Mouse (Mus musculus) cerebellum, postnatal 36 days (tissue): ENCODE measurements around the gene Mast1.
A peak's percentile ranks its signal among the peaks of the same experiment; 100 is the strongest.

Source experiments
- DNase-seq, 2 experiments: peaks; one replicate each; pipeline ENCODE4 v3.0.0; 2021 to 2022; ENCODE audit warnings: mixed read lengths in 2 of 2

Mast1 gene

DNA sequence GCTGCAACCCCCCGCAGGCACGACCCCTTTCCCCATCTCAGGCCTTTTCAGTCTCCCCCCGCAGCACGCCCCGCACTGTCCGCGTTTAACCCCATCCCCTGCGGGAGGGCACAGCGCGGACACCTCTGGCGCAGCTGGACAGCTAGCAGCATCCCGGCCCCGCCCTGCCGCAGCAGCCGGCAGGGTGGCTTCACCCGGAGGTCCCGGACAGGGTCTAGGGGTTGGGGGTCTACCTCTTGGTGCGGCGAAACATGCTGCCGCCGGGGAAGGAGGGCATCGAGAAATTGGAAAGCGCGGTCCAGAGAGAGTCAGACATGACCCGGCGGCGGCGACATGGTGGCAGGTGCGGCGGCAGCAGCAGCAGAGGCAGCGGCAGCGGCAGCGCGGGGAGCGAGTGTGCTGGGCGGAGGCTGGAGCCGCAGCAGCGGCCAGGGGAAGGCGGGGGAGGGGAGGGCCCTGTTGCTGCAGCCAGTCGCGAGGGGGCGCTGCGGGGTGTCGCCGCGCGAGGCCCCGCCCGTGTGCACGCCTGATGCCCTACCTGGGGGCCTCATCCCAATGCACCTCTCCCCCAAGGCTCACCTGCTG is at the start of gene Mast1:
Gene Mast1, minus strand, starts transcription at position 398 of the 585 bp plus-strand sequence.
- DNase-seq: peak; percentile 82 to 92

DNA sequence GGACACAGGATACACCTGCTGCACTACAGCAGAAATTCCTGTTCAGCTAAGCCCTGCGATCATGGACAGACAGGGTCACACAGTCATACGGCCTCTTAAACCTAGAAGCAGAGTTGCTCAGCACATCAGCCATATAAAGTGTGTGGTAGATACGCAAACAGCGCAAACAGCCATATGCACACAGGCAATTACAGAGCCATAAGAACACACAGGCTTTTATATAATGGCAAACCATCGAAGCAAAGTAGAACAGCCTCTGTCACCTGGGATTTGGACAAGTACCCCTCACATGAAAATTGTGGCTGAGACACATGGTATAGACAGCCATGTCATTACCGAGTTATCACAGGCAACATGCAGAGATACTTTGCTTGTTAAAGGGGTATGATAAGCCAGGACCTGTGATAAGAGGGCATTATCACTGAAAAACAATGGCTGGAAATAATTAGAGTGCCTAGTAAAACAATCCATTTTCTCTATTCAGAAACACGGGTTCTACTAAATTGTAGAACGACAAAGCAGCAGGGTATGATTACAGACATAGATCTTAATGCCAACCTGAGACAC is 49.3 kb upstream of the Mast1 start:
- no peak for DNase-seq

DNA sequence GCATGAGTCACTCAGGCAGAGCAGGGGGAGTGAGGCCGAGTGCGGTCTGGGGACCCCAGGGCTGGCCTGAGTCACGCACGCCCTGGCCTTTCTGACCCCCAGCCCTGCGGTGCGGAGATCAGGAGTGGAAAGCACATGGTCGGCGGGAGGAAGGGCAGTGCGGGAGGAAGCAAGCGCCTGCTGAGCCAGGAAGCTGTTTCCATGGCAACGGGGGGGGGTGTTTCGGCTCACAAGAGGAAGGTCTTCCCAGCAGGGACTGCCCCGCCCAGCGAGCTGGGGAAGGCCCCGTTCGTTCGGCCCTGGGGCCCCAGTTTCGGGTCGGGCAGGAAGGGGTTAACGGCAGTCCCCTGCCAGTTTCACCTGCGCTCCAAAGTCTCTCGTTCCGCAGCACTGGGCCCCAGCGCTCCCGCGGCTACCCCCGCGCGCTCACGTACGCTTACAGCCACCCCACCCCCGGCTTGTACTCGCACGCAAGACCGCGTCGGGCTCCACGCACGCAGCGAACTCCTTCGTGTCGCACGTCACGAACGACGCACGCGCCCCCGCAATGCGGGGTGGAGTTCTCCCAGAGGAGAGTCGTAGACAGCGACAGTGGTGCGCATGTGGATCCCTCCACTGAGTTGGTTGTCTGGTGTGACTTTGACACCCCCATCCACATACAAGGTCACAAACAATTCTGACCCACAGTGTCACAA is 48.7 kb upstream of the Mast1 start:
- peak; percentile 86 to 91 for DNase-seq

DNA sequence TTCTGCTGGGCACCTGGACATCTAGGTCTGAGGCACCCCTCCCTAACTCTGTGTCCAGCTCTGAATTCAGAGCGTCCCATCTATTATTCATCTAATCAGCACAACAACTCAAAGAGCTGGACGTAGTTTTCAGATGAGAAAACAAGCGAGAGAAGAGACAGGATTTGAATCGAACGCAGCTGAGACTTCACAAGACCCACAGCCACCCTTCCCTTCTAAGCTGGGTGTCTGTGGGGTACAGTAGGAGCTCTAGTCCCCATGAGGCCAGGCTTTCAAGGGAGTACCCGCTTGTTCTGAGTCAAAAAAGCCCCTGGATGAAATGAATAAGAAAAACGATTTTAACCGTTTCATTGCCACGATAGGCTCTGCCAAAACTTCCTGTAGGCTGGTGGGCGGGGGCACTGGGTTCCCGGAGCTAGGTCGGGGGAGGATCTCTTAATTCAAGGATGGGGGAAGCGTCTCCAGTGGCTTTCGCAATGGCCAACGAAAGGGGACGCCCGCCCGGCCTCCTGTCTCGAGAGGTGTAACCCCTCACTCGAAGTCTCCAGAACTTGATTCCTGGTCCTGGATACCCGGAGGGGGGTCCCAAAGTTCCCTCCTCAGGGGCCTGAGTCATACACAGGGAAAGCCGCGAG is 48.0 kb upstream of the Mast1 start:
- no peak for DNase-seq

DNA sequence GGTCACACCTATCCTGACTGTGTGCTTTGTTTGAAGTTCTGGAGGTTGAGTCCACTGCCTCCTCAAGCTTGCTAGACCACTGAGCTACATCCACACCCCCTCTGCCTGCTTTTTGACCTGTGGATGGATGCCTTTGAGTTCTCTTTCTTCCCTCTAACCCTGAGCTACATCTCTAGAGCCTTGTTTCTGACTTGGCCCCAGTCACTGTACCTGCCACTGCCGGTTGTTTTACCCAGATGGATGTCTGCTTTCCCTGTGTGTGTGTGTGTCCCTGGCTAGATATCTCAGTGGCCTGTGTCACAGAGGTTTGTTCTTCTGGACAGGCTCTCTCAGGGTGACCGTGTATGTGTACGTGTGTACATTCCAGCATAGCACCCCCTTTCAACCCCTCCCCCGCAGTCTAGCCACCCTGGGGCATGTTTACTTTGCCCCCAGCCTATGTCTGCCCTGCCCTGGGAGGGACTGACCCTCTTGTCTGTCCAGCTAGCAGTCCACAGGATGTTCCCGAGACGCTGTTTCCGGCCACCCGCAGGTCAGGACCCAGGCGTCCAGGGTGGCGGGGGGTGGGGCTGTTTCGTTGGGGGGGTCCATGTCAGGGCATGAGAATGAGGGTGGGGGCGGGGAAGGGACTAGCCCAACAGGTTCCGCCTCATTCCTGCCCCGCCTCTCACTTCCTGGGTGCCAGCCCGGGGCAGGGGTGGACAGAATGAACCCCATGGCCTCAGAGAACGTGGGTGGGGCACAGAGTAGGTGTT is 47.3 kb upstream of the Mast1 start:
- no peak for DNase-seq

DNA sequence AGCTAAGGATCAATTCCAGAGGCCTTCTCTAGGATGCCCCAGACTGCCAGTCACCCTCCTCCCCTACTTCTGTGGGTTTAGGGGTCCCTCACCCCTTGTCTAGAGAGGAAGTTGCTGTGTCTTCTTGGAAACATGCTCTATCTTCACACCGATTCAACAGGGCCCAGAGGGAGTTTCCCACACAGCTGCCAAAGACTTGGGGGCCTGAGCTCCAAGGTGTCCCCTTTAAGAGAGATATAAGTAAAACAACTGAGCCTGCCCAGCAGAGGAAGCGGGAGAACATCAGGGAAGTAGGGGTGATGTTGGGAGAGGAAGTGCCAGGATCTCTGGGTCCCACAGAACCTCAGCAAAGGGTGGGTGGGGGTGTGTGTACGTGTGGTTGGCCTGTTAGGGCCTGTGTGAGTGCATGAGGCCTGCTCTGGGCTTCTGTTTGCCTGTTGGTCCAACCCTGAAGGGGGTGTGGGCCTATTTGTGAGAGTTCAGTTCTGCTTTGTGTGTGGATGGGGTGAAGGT is 45.4 kb upstream of the Mast1 start:
- no peak for DNase-seq

DNA sequence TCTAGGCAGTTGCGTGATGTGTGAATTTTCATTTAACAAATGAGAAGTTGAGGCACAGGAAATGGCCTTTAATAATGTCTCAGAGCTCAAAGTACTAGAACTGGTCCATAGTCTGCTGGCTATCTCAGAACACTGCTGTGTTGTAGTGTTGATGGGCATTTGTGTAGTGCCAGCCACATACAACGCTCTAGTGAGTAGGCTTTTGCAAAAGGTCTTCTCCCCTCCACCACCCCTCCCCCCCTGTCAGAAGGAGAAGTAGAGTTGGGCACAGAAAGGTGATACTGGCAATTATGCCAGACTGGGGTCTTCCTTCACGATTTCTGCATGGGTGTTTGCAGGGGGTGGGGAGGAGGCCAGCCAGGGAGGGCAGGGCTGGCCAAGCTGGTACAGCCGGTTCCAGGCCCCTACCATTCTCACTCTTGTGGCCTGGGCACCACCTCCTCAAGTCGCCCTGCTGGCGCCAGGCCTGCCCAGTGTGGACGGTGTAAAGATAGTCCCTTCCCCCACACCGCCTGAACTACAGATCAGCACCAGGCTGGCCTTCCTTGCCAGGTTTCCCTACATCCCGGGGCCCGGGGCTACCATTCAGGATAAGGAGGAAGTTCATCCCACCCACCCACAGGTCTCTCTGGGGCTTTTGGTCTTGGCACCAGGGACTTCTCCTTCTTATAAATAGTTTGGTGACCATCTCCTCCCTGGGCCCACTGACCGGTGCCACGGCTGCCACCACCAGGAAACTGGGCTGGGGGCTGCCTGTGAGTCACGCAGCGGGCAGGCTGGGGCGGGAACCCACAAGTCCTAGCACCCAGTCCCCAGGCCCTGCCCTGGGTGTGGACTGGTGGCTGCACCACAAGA is 44.7 kb upstream of the Mast1 start:
- DNase-seq: no peak

DNA sequence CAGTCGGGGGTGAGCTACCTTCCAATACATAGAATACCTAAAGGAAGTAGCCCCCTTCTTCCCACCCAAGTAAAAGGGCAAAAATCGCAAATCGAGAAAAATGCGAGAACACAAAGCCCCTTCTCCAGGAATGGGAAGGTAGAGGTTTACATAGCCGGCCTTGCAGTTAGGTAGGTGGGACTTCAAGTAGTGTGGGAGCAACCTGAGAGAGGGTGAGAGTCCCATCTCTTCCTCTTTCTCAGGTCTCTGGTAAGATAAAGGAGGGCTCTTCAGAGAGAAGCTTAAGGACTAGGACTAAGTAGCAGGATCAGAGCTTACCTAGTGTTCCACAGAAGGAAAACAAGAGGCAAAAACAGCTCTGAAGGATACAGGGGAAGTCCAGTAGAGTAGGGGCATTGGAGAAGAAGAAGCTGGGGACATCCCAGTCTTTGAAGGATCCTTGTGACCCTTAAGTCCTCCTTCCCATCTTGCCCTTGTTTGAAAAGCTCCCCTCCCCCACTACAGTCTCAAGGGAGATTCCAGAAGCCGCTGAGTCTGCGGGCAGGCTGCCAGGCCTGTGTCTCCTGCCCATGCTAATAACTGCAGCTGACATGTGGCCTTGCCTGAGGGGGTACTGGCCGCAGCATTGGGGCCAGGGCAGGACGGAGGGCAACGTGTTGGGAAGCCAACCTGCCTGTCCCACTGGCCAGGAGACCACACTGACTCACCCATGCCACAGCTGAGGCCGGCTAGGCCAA is 43.6 kb upstream of the Mast1 start:
- peak; percentile 50 to 53 for DNase-seq

DNA sequence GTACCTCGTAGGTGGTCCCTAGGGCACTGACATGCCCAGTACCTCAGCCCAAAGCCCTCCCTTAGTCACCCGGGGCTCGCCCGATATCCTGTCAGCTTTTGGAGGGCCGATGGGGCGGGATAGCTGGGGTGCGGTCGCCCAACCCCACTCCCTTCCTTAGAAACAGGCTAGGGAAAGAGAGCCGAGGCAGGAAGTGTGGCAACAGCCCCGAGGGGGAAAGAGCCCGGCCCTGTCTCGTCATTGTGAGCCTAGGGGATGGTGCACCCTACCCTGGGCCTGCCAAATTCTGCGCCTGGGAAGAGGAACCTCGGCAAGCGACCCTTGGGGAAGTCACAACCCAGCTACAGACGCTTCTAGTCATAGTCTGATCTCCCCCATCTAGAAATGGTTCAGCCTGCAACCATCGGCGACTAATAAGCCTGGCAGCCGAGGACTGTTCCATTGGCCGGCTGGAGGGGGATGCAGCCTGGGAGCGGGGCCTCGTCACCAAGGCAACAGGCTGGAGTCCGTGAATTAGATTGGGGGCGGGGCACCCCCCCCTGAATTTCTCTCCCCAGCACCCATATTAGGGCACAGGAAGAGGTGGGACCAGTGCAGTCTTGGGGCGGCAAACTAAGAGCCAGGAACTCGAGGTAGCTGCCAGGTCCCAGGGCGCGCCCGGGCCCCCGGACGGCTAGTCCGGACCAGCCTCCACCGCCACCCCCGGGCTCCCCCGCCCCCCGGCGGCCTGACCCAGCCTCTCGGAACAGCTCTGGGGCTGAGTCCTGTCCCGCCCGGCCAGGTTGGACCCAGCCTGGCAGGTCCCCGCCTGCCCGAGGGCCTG is 42.7 kb upstream of the Mast1 start:
- DNase-seq: peak; percentile 85 to 88

DNA sequence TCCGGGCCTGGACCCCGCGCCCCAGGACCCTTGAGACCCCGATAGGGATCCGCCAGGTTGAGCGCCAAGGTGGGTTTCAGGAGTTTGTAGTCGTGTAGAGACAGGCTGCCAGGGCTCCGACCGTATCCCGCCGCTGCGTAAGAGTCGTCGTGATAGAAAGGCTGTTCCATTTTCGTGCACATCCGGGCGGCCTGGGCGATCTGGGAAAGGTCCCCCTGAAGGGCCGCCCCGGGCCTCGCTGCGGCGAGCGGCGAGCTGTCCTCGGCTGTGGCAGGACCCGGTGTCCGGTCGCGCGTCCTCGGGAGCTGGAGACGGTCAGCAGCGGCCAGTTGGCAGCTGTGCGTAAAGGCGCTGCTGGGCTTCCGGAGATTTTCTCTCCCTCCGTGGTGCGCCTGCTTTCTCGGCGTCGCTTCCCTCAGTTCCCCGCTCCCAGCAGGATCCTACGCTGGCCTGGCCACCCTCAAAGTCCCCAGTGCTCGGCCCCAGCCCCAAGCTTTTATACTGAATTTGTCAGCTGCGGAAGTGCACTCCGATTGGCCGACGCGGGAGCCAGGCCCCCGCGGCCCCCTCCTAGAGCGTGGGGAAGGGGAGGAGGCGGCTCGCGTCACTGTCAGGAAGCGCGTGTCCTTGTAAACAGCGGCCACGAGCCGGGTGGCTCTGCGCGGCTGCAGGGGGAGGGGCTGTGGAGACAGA is 41.2 kb upstream of the Mast1 start, which contains the start of gene Junb:
Gene Junb, minus strand, starts transcription at position 471 of the 693 bp plus-strand sequence.
- DNase-seq: peak; percentile 84 to 87

DNA sequence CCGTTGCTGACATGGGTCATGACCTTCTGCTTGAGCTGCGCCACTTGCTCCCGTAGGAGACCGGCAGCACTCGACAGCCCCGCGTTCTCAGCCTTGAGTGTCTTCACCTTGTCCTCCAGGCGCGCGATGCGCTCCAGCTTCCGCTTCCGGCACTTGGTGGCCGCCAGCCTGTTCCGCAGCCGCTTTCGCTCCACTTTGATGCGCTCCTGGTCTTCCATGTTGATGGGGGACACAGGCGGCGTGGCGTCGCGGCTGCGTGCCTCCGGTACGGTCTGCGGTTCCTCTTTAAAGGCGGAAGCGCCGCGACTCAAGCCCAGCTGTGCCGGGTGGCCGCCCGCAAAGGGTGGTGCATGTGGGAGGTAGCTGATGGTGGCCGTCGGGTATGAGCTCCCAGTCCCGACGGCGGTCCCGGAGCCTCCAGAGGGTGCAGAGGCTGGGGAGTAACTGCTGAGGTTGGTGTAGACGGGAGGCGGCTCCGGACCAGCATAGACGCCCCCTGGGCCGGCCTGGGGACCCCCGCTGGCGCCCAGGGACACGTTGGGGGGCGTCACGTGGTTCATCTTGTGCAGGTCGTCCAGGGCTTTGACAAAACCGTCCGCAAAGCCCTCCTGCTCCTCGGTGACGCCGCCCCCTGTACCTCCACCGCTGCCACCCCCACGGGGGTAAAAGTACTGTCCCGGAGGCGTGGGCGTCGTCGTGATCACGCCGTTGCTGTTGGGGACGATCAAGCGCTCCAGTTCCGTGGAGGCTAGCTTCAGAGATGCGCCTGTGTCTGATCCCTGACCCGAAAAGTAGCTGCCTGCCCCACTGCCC is 40.5 kb upstream of the Mast1 start:
- DNase-seq: peak; percentile 47 to 50

DNA sequence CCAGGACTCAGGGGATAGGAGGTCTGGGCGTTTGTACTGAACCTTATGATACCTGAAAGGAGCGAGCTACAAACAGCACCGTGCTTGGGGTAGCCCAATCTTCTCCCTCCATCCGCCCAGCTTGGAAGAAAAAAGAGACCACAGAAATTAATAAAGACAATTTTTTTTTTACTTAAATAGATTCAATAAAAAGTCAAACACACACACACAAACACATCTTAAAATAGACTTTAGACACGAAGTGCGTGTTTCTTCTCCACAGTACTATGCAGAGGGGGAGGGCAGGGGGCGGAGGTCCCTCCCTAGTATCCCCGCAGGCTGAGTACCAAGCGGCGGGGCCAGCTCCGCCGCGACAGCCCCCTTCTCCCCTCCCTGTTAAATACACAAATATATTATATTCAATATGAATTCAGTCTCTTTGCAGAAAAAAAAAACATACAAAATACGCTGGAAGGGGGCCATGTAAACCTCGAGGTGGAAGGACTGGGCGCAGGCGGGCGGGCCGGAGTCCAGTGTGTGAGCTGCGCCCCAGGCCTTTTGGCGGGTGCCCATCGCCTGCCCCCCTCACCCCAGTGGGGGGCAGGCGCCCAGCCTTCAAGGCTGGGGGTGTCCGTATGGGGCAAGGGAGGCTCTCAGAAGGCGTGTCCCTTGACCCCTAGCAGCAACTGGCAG is 39.7 kb upstream of the Mast1 start:
- DNase-seq: no peak

DNA sequence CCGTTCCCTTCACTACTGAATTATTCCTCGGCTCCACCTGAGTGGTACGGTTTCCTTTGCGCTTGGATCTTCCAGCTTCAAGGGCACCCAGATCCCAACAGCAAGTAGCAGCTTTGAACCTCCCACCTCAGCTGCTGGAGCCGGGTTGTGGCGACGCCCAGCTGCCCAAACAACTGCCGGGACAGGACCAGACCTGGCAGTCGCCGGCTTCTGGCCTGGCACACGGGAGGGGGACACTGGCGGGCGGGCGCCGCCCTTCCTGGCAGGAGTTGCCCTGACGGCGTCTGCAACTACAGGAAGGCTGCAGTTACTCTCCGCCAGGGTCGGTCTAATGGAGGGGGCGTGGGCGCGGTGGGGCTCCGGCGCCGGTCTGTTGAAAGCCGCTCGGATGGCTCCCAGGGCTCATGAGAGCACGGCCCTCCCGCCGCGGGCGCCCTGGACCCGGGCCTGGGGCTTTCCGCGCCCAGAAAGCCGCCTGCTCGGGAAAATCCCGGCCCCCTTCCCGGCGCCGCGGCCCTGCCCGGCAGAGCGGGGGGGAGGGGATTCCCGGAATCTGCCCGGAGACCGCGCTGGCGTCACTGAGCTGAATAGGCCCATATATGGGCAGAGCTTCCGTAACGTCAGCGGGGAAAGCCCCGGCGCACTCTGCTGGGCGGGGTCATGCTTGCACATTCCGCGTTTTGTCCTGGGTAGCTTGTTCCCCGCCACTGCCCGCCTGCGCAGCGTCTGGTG is 39.0 kb upstream of the Mast1 start:
- DNase-seq: peak; percentile 92 to 93

DNA sequence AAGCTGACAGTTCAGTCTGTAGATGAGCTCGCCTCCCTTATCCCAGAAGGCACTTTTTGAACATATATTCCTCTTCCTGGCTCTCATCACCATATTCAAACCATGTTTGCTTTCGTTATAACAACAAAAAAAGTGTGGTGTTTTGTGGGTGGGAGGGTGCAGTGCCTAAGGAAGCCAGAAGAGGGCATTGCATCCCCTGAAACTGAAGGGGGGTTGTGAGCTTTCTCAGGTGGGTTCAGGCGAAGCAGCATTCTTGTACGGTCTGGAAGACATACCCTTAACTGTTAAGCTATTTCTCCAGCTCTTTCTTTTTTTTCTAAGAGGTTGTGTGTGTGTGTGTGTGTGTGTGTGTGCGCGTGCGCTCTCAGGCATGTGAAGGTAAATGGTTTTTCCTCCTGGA is 38.3 kb upstream of the Mast1 start:
- peak; percentile 49 to 51 for DNase-seq

DNA sequence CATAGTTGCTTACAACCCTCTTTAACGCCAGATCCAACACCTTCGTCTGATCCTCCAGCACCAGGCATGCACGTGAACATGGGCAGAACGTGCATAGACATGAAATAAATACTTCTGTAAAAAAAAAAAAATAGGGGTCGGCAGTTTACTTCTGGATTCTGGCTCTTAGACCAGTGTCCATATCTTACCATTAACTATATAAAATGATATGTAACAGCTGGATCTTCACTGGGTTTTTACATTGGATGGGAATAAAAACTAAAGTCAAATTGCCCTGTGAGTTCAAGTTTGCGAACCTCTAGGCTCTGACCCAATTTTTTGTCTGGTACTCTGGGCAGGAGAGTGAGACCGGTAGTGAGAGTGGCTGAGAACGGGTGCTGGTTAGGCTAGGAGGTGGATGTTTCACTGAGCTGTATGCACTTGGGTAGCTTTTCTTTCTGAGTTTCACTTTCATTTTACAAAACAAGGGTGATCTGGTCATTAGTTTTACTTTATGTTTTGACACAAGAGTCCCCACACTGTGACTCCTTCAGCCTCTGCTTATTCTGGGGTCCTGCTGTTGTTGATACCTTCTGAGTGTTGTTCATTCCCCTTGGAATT is 37.5 kb upstream of the Mast1 start:
- no peak for DNase-seq

DNA sequence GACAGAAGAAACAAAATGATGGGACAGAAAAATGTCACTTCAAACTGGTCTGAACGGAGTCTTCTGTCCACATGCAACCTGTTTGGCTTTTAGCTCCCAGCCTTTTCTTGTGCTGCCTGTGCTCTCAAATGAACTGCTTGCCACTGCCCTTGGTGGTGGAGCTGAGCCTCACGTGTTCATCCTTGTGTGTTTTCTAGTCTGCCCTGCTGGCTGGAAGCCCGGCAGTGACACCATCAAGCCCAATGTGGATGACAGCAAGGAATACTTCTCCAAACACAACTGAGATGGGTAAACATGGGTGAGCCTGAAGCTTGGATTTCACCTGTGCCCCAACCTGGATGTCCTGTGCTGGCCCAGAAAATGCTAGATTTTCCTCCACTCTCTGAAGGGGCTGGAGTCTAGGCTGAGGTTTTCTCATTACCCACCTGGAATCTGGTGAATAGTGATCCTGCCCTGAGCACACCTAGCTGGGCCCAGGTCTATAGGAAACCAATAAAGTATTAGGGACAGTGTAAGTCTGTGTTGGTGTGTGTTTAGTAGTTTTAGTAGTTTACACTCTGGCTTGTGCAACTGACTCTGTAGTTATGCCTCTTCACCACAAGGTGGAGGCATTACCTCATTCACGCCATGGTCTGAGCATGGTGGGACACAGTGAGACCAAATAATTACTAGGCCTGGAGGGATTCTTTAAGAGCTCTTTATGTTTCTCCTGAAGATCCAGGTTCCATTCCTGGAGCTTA is 36.8 kb upstream of the Mast1 start:
- peak in 1 of 2 experiments; percentile 55 for DNase-seq
